Mouse (Mus musculus) midbrain, postnatal 0 days (tissue): Measurements from ENCODE around the gene Etv6. TPM values are rescaled to one million over a fixed set of nuclear protein-coding genes. Genes with fewer than 3 reads are reported as not detected.
A peak's percentile ranks its signal among the peaks of the same experiment; 100 is the strongest.

ENCODE experiments used
- ATAC-seq: fragments of 200-750 bp; cut with Nextera tagmentation; 2 replicates; pipeline ENCODE4 v1.8.0; 2017; ENCODE audit warnings: moderate number of reproducible peaks, mild to moderate bottlenecking, moderate TSS enrichment, moderate library complexity; ENCODE audit not compliant: low FRiP score
- DNase-seq: peaks from one replicate; pipeline ENCODE4 v3.0.0-alpha.2; 2015; ENCODE audit warnings: low spot score
- H3K27ac ChIP-seq: fragments of 300-500 bp; sonication (generic); 2 replicates; pipeline ENCODE4 v1.5.1; 2014; ENCODE audit warnings: low read depth, mild to moderate bottlenecking, low read length, mixed read lengths
- H3K27me3 ChIP-seq: fragments of 300-500 bp; sonication (generic); 2 replicates; pipeline ENCODE4 v1.6.1; 2014; ENCODE audit warnings: low read length, control low read depth, mixed read lengths; ENCODE audit not compliant: insufficient read depth
- H3K36me3 ChIP-seq: fragments of 300-500 bp; sonication (generic); 2 replicates; pipeline ENCODE4 v1.6.1; 2014; ENCODE audit warnings: low read length, control low read depth, mixed read lengths; ENCODE audit not compliant: insufficient read depth
- H3K4me1 ChIP-seq: fragments of 300-500 bp; sonication (generic); 2 replicates; pipeline ENCODE4 v1.6.1; 2014; ENCODE audit warnings: mild to moderate bottlenecking, control low read depth, antibody characterized with exemption, low read length, mixed read lengths; ENCODE audit not compliant: insufficient read depth
- H3K4me2 ChIP-seq: fragments of 300-500 bp; sonication (generic); 2 replicates; pipeline ENCODE4 v1.6.1; 2014; ENCODE audit warnings: low read depth, mild to moderate bottlenecking, low read length, mixed read lengths; ENCODE audit not compliant: poor library complexity, severe bottlenecking
- H3K4me3 ChIP-seq: fragments of 300-500 bp; sonication (generic); 2 replicates; pipeline ENCODE4 v1.5.1; 2014; ENCODE audit warnings: low read depth, mild to moderate bottlenecking, low read length, moderate library complexity
- H3K9ac ChIP-seq: fragments of 300-500 bp; sonication (generic); replicated peaks from 2 replicates; pipeline ENCODE4 v1.6.1; 2014; ENCODE audit warnings: mild to moderate bottlenecking, low read length, moderate library complexity, mixed read lengths; ENCODE audit not compliant: poor library complexity, severe bottlenecking
- H3K9me3 ChIP-seq: fragments of 300-500 bp; sonication (generic); 2 replicates; pipeline ENCODE4 v1.6.1; 2016; ENCODE audit warnings: low read length, control low read depth
- CTCF ChIP-seq: IDR thresholded peaks from 2 replicates; pipeline ENCODE4 v1.5.1; 2016; ENCODE audit warnings: antibody characterized with exemption, mild to moderate bottlenecking
- WGBS: fragments of 180-500 bp; shearing (Covaris S2); extraction: QIAGEN DNeasy Blood & Tissue Kit; methylation state at CpG from one replicate; pipeline ENCODE4 v1.1.7; 2014; 5-methylcytosine and 5-hydroxymethylcytosine counted together
- polyA plus RNA-seq: library from polyadenylated mRNA; unstranded; fragments of >200 nt; fragmentation: Nextera tagmentation; extraction: Ambion mirVana; gene quantifications from 2 replicates; pipeline ENCODE4 v1.2.1, GENCODE M21; 2015
- total RNA-seq: library from RNA; depleted of rRNA; stranded (reverse); fragments of >200 nt; gene quantifications from 2 replicates; pipeline ENCODE4 v1.2.3, GENCODE M21; 2014

Gene Etv6
- total and polyA plus RNA-seq, 2 experiments from 2014 or later, result 2.9 to 7.2 TPM

DNA sequence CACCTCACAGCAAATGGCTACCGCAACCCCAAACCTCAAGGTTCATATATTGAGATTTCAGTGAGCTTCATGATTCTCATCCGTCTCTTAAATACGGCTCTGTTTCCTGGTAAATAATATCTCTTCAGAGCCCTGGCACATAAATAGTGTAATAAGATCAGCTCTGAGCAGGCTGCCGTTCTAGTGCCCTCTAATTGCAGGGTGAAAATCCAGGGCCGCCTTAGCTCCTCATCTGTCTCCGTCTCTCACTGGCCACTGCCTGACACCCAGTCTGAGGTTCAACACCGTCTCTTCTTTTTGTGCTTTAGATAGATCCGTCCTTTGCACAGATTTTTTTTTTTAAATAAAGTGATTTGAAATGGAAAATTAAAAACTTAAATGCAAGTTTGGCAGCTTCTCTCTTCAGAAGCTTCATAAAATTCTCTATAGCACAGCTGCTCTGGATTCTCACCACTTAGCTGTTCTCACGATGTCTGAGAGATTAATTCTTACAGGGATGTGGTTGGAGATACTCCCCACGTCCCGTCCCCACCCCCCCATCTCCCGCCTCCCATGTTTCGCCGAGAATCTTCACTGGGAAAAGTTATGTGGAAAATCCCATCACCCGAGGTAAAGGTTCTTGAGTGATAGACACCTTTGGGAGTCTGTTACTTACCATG lies 115.7 kb downstream of the Etv6 start:
- H3K9ac ChIP-seq, result no peak overlapping the region
- H3K27ac ChIP-seq, result no peak overlapping the region
- peaks cover 13% of the 10 kb centered on the region; the same call in 1 of the 2 replicates for H3K4me1 ChIP-seq
- WGBS, result 75% methylated on average over 15 of the region's 15 CpGs
- H3K27me3 ChIP-seq, result no peaks in the 10 kb centered on the region
- DNase-seq (no peak), ATAC-seq (no peak)
- no peaks in the 10 kb centered on the region for H3K36me3 ChIP-seq
- H3K4me2 ChIP-seq, result no peak overlapping the region
- H3K4me3 ChIP-seq, result no peak overlapping the region
- no peaks in the 10 kb centered on the region for H3K9me3 ChIP-seq
- no peak for TF ChIP-seq CTCF

DNA sequence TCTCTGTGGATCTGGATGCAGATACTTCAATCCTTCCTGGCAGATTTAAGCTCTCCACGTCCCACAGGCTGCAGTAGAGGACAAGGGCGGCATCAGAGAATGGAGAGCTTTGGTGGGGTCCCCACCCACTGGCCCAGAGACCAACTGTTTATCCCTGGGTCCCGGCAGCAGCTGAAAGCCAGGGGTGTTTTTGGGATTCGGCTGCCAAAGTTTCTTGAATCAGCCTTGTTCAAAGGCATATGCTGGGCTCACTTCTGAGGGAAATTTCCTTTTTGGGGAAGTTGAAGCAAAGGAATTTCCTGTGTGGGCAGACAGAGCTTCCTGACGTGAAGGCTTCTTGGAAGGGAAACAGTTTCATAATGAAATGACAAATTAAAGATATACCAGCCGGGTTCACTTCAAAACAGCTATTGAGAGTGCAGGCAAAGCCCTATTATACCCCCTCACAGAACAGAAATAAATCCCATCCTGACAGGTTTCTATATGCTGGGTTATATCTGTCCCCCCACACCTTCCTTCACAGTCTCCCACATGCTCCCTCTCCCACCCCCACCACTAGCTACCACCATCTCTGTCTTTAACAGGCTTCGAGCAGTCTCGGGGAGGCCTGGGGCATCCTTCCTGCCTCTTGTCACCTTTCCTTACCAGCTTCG lies 116.5 kb downstream of the Etv6 start:
- no peak for DNase-seq
- Histone ChIP-seq H3K27me3 (no peaks in the 10 kb centered on the region), H3K4me2 (no peak overlapping the region), H3K4me3 (no peak overlapping the region), H3K9me3 (no peaks in the 10 kb centered on the region), H3K27ac (no peak overlapping the region), H3K4me1 (peaks cover 18% of the 10 kb centered on the region; the same call in 1 of the 2 replicates), H3K9ac (no peak overlapping the region), H3K36me3 (no peaks in the 10 kb centered on the region)
- 61% methylated on average over 9 of the region's 9 CpGs for WGBS
- ATAC-seq, result no peak
- TF ChIP-seq CTCF, result 0 out of 2 replicates have a peak, but pooled peaks have one; percentile 4

DNA sequence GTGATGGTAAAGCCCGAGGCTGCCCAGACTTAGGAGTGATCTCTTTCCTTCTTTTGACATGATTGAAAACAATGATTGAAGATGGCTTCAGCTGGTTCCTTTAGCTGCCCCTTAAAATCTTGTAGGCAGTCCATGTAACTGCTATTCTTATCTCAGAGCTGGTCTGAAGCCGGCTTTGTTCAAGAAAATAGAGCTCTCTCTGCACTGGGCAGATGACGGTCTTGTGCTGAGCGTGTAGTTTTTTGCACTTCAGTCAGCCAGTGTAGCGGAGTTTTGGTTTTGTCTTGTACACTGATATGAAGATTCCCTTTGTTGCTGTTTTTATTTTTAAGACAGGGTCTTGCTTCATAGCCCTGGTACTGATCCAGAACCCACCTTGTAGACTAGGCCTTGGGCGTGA lies 117.0 kb downstream of the Etv6 start:
- no peak for DNase-seq
- Histone ChIP-seq H3K4me2 (no peak overlapping the region), H3K27me3 (no peaks in the 10 kb centered on the region), H3K4me3 (no peak overlapping the region), H3K27ac (no peak overlapping the region), H3K9ac (no peak overlapping the region), H3K36me3 (no peaks in the 10 kb centered on the region), H3K4me1 (peaks cover 17% of the 10 kb centered on the region; the same call in 1 of the 2 replicates), H3K9me3 (no peaks in the 10 kb centered on the region)
- WGBS, result 71% methylated on average over 6 of the region's 6 CpGs
- TF ChIP-seq CTCF, result no peak
- ATAC-seq, result no peak

- no peak overlapping the region for H3K4me3 ChIP-seq
- 98% methylated on average over 8 of the region's 8 CpGs for WGBS
Observed at GRCm38 (mm10) chr6:134154746-134155145, 119.2 kb downstream of the Etv6 start.

DNA sequence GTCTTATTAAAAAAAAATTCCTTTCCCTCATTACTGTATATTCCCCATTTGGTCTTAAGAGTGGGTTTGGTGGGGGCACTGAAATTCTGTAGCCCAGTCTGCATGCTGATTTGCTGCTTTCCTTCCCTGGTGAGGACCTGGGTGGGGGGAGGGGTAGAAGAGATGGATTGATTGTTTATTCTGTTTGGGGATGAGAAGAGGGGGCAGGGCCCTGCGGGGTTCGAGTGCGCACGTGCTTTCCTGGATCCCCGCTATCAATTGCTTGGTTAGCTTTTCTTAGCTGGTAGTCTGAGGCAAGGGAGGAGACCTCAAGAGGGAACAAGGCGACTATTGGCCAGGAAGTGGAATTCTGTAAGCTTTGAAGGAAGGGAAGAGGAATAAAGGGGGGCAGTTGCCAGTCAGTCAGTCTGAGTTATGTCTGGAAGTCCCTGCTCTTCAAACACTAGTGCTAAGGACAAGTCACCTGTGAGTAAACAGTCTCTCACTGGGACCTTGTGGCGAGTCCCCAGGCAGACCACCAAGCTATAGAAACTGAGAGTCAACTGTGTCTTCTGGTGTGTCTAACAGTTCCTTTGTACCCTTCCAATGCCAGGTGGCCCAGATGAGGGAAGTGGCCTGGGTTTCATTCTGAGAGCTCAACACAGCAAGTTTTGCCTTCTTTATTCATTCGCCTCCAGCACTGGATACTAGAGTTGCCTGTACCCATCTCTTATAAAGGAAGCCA lies 120.6 kb downstream of the Etv6 start:
- H3K4me1 ChIP-seq, result 0 out of 2 replicates have a peak, but pooled peaks cover 10% of the 10 kb centered on the region
- no peak overlapping the region for H3K9ac ChIP-seq
- ATAC-seq (no peak), DNase-seq (no peak)
- no peaks in the 10 kb centered on the region for H3K36me3 ChIP-seq
- H3K27ac ChIP-seq, result no peak overlapping the region
- H3K9me3 ChIP-seq, result no peaks in the 10 kb centered on the region
- H3K27me3 ChIP-seq, result no peaks in the 10 kb centered on the region
- 35% methylated on average over 8 of the region's 8 CpGs for WGBS
- H3K4me3 ChIP-seq, result no peak overlapping the region
- H3K4me2 ChIP-seq, result no peak overlapping the region
- no peak for TF ChIP-seq CTCF

More at GRCm38 (mm10) chr6:134154746-134155145, 119.2 kb downstream of the Etv6 start:
- H3K9ac ChIP-seq, result no peak overlapping the region
- DNase-seq (no peak), ATAC-seq (no peak)
- H3K27ac ChIP-seq, result no peak overlapping the region
- no peaks in the 10 kb centered on the region for H3K9me3 ChIP-seq
- no peak overlapping the region for H3K4me2 ChIP-seq
- no peaks in the 10 kb centered on the region for H3K27me3 ChIP-seq
- H3K4me1 ChIP-seq, result 0 out of 2 replicates have a peak, but pooled peaks cover 10% of the 10 kb centered on the region
- no peak for TF ChIP-seq CTCF
- no peaks in the 10 kb centered on the region for H3K36me3 ChIP-seq
